Mouse (Mus musculus): ENCODE data around the gene Fut4. TPM values are rescaled to one million over a fixed set of nuclear protein-coding genes. Genes with fewer than 3 reads are reported as not detected.
"Not testable (repeated sequence)": the region's sequence is repeated elsewhere in the genome, so short reads cannot be mapped to it uniquely, and the experiment has no call there.

Gene Fut4
- total RNA-seq, 2 experiments from 2014 or later, result 0.15 to 0.18 TPM

- no peak for DNase-seq
Measured at GRCm38 (mm10) chr9:14724755-14725420, 27.3 kb downstream of the Fut4 start.

DNA sequence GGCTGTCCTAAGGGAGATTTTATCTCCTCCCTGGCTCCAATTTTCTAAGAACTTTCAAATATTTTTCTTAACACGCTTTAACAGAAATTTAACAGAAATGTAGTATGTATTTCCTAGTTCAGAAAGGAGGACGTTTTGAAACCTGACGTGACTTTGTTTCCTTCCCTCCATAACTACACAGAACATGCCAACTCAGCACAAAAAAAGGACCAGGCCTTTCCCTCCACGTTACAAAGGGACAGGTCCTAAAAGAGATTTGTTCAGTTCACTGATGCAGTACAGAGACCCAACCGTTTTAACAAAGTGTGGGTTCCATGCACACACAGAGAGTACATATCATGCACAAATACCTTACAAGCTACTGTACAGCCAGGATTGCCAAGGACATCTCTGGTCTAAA is 30.6 kb downstream of the Fut4 start:
- no peak for DNase-seq

GRCm38 (mm10) chr9:14720384-14720783 is 31.8 kb downstream of the Fut4 start:
- DNase-seq, result no peak

DNA sequence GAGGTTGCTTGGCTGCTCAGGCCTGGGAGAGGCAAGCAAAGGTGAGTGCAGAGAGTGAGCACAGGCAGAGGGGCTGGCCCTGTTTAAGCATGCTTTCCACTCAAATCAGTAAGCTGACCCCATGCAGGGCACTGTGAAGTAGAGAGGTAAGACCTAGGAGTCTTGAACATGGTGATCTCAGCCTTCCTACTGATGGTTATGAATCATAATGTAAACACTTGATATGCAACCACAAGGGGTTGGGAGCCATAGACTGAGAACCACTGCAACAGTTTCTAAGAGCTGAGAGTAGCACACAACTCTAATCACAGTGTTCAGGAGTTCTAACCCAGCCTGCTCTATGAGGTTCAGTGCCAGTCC is 33.9 kb downstream of the Fut4 start:
- DNase-seq, result no peak

- no peak for DNase-seq
Measured at GRCm38 (mm10) chr9:14717689-14718331, 34.4 kb downstream of the Fut4 start.

GRCm38 (mm10) chr9:14715258-14715657 is 36.9 kb downstream of the Fut4 start:
- no peak for DNase-seq

DNA sequence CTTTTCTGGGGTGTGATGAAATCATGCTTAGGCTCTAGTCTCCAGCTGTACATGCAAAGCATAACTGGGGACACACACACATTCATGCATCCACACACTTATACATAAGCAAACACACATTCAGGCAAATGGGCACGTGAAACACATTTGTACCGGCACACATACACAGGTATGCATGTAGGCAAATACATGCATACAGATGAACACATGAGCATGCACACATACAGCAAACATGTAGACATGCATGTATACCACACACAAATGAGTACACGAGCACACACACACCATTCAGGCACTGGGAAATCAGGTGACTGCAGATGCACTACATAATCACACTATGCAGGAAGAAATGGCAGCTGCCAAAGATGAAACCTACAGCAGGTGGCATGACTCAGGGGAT is 41.3 kb downstream of the Fut4 start:
- no peak for DNase-seq

DNA sequence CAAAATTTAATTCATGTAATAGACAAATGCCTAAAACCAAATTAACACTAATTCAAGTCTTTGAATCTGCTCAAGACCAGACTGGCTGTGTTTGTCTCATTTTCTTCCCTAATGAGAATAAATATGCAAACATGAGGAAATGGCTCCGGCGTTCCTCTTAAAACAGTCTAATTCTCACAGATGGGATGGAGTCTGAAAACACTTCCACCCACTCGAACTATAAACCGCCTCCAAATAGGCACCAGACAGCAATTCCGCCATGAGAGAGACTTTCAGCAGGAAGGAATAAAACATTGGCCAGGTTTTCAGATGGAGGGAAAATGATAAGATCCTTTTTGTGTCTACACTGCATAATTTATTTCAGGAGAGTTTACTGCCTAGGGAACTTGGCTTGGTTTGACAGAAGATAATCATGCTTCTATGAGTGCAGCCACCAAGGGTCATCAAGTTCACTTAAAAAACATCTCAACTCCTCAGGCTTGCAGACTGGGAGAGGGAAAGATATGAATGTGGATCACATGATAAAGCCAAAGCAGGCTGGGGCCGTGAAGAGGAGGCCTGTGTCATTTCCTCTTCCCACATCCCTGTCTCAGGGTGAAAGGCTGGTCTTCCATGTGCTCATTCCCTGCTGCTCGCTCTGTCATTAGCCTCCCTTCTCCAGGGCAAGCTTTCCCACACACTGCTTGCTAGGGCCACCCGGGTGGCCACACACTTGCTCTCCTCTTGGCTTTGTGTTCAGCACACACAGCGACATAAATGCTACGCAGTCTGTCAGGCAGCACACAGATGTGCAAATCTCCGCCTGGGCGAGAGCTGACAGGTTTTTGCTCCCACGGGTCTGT is 46.7 kb downstream of the Fut4 start:
- peak in 1 of 2 experiments; percentile 26 for DNase-seq

- DNase-seq, result not testable (repeated sequence)
Measured at GRCm38 (mm10) chr9:14700795-14701194, 51.4 kb downstream of the Fut4 start.

DNA sequence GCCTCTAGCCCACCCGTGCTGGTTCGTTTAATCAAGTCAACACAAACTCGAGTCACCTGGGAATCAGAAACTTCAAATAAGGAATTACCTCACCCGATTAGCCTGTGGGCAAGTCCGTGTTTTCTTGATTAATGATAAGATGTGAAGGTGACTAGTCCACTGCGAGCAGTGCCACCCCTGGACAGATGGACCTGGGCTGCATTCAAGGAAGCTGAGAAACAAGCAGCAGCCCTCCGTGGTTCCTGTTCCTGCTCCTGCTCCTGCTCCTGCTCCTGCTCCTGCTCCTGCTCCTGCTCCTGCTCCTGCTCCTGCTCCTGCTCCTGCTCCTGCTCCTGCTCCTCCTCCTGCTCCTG is 52.9 kb downstream of the Fut4 start:
- DNase-seq, result no peak

GRCm38 (mm10) chr9:14698582-14699287 is 53.5 kb downstream of the Fut4 start:
- peak; percentile 90 to 92 for DNase-seq

Other genes with a start within 250 kb of the Fut4 start
- gene Amotl1, start 107.3 kb downstream of the Fut4 start, total RNA-seq (2021), result 10 to 100 TPM; 14.3 to 16.1 TPM
- gene Piwil4, start 11.7 kb downstream of the Fut4 start, total RNA-seq (2021), result not detected
- not detected for gene 1700012B09Rik, start 18.6 kb upstream of the Fut4 start, total RNA-seq (2021)
- gene Mre11a, start 32.3 kb upstream of the Fut4 start, total RNA-seq (2021), result 10 to 100 TPM; 13.6 to 14.6 TPM
- gene Ankrd49, start 32.5 kb upstream of the Fut4 start, total RNA-seq (2021), result 10 to 100 TPM; 12.7 to 19.6 TPM
- 10 to 100 TPM; 13.0 to 13.8 TPM for gene Gpr83, start 107.8 kb upstream of the Fut4 start, total RNA-seq (2021)
- gene Izumo1r, start 151.6 kb upstream of the Fut4 start, total RNA-seq (2021), result not detected

Measured in layer of hippocampus, postnatal 36 days (tissue).